Mouse (Mus musculus): ENCODE measurements around the gene Tyro3.

DNA sequence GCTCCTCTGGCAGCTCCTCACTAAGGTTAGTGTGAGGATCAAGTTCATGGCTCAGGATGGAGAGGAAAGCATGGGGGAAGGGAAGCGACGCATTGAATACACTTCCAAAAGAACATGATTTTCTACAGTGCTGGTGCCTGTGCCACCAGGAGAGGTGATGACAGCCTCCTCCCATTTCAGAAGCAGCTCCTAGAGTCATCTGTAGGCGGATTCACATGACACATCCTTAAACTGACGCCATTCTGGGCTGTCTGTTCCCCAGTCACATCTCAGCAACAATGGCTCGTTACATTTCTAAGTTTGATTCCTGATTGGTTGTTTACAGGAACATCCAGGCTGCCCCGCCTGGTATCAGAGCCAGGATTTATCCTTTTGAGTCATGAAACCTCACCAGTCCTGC is 44.5 kb downstream of the Tyro3 start:
- TF ChIP-seq POLR2A (IDR thresholded peaks at IDR 0.05; ENCODE audit: insufficient read length, low read depth) (no peak), MYOG (IDR thresholded peaks at IDR 0.05; ENCODE audit: control insufficient read depth in 1 of 3, insufficient read depth in 1 of 3, insufficient read length in 2 of 3, low read depth in 2 of 3) (no peak), E2F4 (IDR thresholded peaks at IDR 0.05; ENCODE audit: insufficient read depth) (no peak), USF1 (IDR thresholded peaks at IDR 0.05; ENCODE audit: low read depth) (no peak), CEBPB (IDR thresholded peaks at IDR 0.05; ENCODE audit: insufficient read depth, poor library complexity, severe bottlenecking) (no peak), REST (IDR thresholded peaks at IDR 0.05; ENCODE audit: insufficient read depth, insufficient read length) (no peak), MAX (IDR thresholded peaks at IDR 0.05; ENCODE audit: low read depth) (no peak), POLR2AphosphoS2 (IDR thresholded peaks at IDR 0.05; ENCODE audit: insufficient read length, low read depth) (no peak), TCF12 (IDR thresholded peaks at IDR 0.05; ENCODE audit: insufficient read depth, poor library complexity, severe bottlenecking) (no peak), MYOD1 (IDR thresholded peaks at IDR 0.05; ENCODE audit: control insufficient read depth in 1 of 3, insufficient read length in 2 of 3, low read depth in 2 of 3) (no peak)
